Mouse (Mus musculus): ENCODE measurements at regions not wholly inside any gene's neighbourhood (a gene's known extent, or its start where the extent isn't known, plus 50 kb on each side); places are given as distances from the start of the nearest gene placed in this dataset.

- no peak for DNase-seq (ENCODE audit: low read depth, low spot score)
Observed at GRCm38 (mm10) chr2:79086280-79086679, 168.9 kb upstream of the Itga4 start.

DNA sequence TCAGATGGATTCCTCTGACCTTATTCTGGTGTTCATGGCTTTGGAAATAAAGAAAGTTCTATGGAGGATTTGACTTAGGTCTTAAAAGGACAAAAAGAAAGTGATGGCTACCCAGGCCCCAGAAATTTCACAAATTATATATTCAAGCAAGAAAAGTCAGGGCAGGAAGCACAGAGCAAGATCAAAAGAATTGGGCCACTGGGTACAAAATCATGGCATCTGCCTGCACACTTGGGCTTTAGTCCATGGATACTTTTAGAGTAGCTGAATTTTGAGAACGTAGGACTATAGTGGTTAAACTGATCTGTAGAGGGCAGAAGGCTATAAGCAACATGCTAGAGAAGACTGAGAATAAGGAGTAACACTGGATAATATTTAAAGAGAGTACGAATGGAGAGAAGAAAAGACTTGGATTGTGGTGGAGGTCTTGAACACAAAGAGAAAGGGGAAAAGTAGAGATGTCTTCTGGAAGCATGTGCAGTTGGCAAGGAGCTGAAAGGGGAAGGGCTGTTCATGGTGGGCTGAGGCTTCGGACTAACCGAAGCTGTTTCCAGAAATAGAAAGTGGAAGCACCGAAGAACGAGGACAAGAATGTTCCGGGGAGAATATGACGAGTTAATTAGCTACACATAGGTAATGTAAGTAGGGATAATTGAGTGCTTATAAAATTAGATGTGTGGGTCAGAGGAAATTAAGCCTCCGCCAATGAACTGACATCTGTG lies 168.2 kb upstream of the Itga4 start:
- DNase-seq (ENCODE audit: low read depth, low spot score): no peak

GRCm38 (mm10) chr2:79087600-79088205 lies 167.5 kb upstream of the Itga4 start:
- peak; percentile 19 for DNase-seq (ENCODE audit: low read depth, low spot score)

DNA sequence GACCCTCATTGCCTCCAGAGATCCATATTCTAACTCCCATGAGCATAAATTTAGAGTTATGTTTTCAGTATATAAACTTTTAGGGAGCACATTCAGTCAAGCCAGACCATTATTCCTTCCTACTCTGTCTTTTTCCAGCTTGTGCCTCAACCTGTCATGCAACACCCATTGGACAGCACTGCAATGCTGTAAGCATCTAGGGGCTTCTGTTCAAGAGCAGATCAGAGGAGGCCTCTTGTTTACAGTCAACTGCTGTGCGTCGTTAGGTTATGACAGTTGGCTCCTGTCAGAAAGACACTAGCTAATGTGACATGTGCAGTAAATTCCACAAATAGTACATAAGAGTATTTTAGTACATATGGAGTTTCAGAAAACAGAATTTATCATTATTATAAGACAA lies 165.0 kb upstream of the Itga4 start:
- no peak for DNase-seq (ENCODE audit: low read depth, low spot score)

DNA sequence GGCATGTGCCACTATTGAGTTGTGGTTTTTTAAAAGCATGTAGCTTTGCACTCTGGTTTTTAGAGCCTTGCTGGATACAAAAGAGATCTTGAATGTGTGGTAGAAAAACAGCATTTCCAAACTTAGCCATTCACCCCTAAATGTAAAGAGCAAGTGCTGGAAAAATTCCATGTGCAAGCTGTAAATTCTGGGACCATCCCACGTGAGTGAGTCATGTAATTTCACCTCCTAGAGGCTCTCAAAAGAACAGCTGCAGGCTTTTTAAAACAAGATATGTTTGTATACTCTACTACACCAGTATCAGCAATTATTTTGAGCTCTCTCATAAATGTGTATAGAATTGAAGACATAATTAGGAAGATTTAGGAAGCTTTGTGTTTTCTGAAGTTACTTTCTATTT lies 160.9 kb upstream of the Itga4 start:
- DNase-seq (ENCODE audit: low read depth, low spot score): no peak

DNA sequence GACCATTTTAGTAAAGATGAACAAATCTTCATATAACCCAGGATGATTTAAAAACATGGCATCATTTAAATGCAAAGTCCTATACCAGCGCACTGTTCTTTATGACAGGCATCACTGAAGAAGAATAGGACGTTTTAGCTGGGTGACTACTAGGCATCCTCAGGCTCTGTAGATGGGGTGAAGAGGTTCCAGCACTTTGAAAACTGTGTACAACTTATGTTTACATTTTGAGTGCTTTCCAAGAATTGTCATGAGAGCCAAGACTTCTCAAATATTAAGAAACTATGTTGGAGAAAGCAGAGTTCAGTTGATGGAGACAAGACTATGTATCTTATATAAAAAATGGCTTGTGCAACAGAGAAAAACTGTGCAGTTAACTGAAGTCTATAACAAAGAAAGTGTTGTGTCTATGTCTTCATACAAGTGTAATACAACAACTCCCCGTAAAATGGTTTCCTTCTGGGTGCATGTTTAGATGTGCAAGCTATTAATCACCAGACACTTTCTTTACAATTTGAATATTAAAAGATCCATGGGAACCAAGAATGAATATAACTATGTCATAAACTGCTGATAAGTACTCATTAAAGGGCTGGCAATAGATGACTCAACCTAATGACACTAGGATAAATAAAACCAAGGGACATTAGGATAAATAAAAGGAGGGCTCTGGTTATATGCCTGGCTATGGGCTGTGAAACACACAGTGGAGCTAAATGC lies 158.5 kb upstream of the Itga4 start:
- no peak for DNase-seq (ENCODE audit: low read depth, low spot score)

DNA sequence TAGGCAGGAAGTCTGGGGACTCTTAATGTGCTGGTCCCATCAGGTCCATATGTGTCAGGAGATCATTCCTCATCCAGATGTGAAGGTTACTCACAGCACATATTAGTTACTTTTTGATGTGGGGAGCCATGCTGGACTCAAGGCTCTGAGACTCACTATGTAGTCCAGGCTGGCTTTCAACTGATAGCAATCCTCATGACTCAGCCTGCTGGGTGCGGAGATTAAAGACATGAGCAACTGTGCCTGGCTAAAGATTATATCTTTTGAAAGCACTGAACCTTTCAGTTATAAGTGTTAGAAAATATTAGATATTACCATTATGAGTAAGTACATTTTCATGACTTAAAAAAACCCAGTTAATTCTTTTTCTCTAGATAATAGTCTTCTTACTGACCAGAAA lies 155.6 kb upstream of the Itga4 start:
- no peak for DNase-seq (ENCODE audit: low read depth, low spot score)

- DNase-seq (ENCODE audit: low read depth, low spot score): no peak
Observed at GRCm38 (mm10) chr2:79111673-79112072, 143.6 kb upstream of the Itga4 start.

DNA sequence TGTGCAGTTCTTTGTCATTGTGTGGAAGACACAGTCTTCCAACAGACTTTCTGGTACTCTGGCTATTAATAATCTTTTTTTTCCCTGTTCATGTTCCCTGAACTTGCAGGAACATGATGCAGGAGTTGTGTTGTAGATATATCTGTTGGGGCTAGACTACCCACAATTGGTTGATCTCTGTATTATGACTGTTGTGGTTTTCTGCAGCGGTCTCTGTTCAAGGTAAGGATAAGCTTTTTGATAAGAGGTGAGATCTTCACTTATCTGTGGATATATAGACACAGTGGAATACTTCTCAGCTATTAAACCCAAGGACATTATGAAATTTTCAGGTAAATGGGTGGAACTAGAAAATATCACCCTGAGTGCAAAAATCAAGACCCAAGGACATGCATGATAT lies 143.2 kb upstream of the Itga4 start:
- DNase-seq (ENCODE audit: low read depth, low spot score): no peak

GRCm38 (mm10) chr2:79120610-79121345 lies 134.4 kb upstream of the Itga4 start:
- no peak for DNase-seq (ENCODE audit: low read depth, low spot score)

GRCm38 (mm10) chr2:79122530-79122929 lies 132.7 kb upstream of the Itga4 start:
- no peak for DNase-seq (ENCODE audit: low read depth, low spot score)

DNA sequence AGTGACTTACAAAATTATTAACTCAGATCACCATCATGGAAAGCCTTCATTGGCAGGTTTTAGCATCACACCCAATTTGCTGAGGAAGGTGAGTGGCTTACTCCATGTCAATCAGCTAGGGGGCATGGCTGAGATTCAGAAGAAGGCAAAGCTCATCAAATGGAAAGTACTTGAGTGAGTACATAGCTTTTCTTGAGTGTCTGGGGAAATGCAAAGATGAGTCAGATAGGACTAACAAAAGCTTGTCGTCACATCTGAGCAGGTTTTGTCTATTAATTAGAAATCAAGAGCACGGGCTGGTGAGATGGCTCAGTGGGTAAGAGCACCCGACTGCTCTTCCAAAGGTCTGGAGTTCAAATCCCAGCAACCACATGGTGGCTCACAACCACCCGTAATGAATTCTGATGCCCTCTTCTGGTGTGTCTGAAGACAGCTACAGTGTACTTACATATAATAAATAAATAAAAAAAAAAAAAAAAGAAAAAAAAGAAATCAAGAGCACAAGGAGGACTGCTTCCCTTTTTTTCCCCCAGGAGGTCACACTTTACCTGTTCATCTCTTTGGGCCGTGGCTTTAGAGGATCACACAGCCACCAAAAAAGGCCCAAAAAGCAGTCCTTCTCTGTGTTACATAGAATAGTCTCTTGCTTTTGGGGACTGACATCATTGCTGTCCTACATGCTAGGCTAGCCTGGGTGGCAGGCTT lies 130.8 kb upstream of the Itga4 start:
- DNase-seq (ENCODE audit: low read depth, low spot score): no peak

DNA sequence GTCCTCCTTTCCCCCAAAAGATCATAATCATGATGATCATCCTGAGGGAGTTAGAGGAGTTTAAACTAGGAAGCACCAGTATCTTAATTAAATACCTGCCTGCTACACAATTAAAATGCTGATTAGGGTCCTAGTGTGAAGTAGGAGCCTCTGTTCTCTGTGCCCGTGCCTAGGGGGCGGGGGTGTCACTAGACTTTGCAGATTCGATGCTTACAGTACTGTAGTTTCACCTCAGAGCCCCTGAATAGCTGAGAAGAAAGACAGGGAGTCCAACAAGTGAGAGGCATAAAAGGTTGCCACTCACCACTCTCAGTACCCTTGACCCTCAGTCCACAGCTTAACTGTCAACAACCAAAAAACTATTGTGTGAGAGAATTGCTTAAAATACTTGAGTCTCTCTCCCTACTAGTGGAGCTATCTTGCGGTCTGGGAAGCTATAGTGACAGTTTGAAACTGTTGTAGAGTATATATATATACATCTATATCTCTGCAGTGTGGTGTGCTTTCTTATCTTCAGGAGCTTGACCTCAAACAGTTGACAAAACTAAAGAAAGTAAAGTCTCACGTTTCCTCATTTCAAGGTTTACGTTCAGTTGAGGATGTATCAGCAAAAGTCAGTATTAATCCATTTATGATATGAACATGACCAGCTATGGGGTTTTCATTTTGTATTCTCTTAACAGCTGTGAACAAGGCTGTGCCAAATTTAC lies 128.9 kb upstream of the Itga4 start:
- no peak for DNase-seq (ENCODE audit: low read depth, low spot score)

DNA sequence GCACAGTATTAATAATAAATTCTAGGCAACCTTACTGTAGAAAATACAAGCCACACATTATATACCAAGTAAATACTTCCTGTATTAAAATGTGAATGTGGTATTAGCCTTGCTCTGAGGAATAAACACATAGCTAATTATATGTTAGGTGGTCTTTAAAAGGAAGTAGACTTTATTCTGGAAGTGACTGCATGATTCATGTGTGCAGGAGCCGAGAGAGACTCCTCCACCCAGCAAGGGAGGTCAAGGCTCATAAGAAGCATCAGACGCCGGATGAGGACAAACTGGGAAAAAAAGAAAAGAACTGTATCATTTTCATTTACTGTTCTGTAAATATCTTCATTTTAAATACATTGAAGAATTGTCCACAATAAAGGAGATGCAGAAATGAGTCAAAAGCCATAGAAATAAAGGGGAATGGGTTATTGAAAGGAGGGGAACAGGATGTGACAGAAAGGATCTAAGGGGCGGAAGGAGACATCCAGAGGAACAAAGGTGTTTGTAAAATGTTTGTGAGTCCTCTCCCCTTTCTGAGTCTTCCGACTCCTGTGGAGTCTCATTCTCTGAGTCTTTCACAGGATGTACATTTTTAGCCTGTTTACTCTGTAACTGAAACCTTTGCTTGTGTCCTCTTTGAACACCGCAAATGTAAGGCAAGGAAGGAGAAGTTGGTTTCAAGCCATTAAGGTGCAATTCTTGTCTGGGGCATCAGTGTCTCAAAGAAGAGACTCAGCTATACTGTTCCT lies 128.1 kb upstream of the Itga4 start:
- no peak for DNase-seq (ENCODE audit: low read depth, low spot score)

- no peak for DNase-seq (ENCODE audit: low read depth, low spot score)
Observed at GRCm38 (mm10) chr2:79127822-79128221, 127.4 kb upstream of the Itga4 start.

GRCm38 (mm10) chr2:79130660-79131059 lies 124.6 kb upstream of the Itga4 start:
- DNase-seq (ENCODE audit: low read depth, low spot score): no peak

GRCm38 (mm10) chr2:79131235-79131634 lies 124.0 kb upstream of the Itga4 start:
- no peak for DNase-seq (ENCODE audit: low read depth, low spot score)

DNA sequence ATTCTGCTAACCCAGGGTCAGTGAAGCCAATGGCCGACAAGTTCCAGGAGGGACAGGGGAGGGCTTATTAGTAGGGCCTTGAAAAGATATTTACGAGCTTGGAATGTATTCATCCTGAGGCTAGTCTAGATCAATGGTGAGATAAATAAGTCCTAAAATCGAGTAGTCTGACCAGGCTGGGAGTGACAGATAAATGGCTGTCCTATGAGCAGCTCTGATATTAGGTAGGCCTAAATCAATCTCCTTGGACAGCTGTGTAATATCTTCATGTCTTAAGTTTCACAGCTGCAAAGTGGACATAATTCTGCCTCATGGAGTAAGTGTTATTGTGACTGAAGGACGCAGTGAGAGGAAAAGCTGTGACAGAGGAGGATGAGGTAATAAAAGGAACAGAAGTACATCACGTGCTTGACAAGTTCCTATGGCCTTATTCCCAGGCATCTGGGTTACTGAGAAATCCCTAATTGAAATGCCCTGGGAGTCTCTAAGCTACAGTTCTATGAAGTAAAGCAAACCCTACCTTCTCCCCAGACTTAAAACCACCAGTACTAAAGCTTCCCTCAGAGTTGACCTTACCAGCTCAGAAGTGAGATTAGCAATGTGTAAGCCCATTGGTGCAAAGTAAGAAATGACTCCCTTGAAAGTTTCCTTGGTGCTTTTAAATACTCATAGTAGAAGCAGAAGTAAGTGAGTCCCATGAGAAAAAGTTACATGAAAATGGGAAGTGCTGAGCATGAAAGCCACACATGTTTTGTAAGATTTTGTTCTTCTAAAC lies 123.3 kb upstream of the Itga4 start:
- DNase-seq (ENCODE audit: low read depth, low spot score): peak; percentile 7

DNA sequence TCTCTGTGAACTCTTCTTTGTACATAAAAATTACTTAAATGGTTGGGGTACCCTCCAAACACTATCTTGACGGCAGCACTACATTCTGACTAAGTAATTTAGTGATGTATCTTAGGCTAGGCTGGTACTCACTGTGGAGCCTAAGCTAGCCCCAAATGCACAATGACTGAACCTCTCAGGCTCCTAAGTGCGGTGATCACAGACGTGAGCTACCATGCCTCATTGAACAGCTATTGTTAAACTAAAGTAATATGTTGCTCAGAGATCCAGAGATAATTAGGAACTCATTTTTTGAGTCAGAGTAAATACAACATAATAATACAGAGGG lies 122.7 kb upstream of the Itga4 start:
- DNase-seq (ENCODE audit: low read depth, low spot score): no peak

DNA sequence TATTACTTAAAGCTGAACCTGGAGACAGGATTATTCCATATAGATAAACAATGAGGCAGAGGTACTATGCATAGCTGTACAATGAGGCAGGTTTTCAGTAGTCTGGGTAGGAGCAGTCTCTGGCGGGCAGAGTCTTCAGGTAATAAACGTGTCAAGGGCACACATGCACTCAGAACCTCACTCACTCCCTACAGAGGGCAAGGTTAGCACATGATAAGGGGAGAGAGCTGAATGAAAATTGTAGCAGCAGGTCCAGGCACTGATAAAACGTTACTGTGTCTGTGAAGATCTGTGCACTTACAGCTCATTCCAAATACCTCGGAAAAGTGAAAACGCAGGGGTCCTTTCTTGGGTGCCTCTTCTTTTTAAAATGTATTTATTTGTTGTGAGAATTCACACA lies 120.9 kb upstream of the Itga4 start:
- no peak for DNase-seq (ENCODE audit: low read depth, low spot score)
